Mouse (Mus musculus): ENCODE measurements around the gene Zfp598. TPM values are rescaled to one million over a fixed set of nuclear protein-coding genes. Genes with fewer than 3 reads are reported as not detected.

Gene Zfp598
- polyA plus RNA-seq, 1 experiment from 2014 or later, result 24.8 TPM

DNA sequence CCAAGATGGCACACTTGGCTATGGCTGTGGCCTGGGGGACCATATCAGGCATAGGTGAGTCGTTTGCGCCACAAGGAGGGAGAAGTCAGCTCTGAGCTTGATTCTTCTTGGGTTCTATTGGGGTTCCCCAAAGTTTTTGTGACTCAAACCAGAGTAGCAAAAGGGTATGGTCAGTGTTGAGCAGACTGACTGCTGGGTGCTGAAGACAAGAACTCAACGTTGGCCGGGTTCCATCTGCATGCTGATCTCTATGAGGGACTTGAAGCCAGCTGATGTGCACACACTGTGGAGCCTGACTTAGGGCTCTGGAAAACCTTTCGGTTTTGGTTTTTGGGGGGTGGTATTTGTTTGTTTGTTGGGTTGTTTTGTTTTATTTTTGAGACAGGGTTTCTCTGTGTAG lies 33.8 kb upstream of the Zfp598 start:
- DNase-seq (ENCODE audit: low spot score) (no peak), ATAC-seq (ENCODE audit: low FRiP score) (no peak)
- peaks cover 6% of the 10 kb centered on the region for H3K4me1 ChIP-seq (replicated peaks; ENCODE audit: control insufficient read depth, insufficient read depth, low read length)
- H3K9ac ChIP-seq (ENCODE audit: low read depth, low read length), result no peak overlapping the region
- H3K27me3 ChIP-seq (ENCODE audit: control insufficient read depth, insufficient read depth, low read length), result no peaks in the 10 kb centered on the region
- no peak overlapping the region for H3K27ac ChIP-seq (ENCODE audit: low read depth, low read length)
- H3K36me3 ChIP-seq (ENCODE audit: control insufficient read depth, insufficient read depth, low read length), result no peaks in the 10 kb centered on the region
- no peak overlapping the region for H3K4me3 ChIP-seq (ENCODE audit: low read depth, low read length)
- no peak overlapping the region for H3K4me2 ChIP-seq (replicated peaks; ENCODE audit: low read depth, low read length)
- H3K9me3 ChIP-seq (ENCODE audit: control insufficient read depth, low read length), result no peaks in the 10 kb centered on the region
- WGBS, result 94% methylated on average over 5 of the region's 5 CpGs

DNA sequence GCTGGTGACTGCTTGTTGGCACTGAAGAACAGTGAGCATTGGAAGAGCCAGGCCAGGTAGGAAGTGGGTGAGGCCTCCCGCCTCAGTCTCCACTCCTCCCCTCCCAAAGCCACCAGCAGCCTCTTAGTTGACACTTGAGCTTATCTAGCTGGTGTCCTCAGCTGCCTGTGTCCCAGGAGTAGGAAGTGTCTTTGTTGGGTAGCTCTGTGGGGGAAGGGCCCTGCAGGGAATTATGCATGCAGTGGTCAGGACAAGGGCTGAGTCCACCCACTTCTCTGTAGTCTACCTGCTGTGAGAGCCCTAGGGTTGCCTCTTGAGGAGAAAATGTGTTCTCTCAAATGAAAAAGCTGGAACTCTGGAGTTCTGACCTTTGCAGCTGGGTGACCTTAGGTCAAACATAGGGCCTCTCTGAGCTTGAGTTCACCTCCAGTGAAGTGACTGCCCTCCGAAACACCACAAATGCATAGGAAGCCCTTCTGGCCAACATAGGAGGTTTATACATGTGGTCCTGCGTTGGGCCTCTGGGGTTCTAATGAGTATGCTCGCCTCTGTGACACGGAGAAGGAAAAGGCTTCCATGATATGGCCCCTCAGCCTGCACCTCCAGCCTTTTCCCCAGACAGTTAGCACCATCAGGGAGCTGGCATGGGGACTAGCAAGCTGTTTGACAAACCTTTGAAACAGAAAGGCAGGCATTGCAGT lies 32.6 kb upstream of the Zfp598 start:
- DNase-seq (ENCODE audit: low spot score) (no peak), ATAC-seq (ENCODE audit: low FRiP score) (no peak)
- Histone ChIP-seq H3K27me3 (ENCODE audit: control insufficient read depth, insufficient read depth, low read length) (no peaks in the 10 kb centered on the region), H3K9ac (ENCODE audit: low read depth, low read length) (no peak overlapping the region), H3K27ac (ENCODE audit: low read depth, low read length) (no peak overlapping the region), H3K4me1 (replicated peaks; ENCODE audit: control insufficient read depth, insufficient read depth, low read length) (peaks cover 3% of the 10 kb centered on the region), H3K9me3 (ENCODE audit: control insufficient read depth, low read length) (no peaks in the 10 kb centered on the region), H3K36me3 (ENCODE audit: control insufficient read depth, insufficient read depth, low read length) (no peaks in the 10 kb centered on the region), H3K4me3 (ENCODE audit: low read depth, low read length) (no peak overlapping the region), H3K4me2 (replicated peaks; ENCODE audit: low read depth, low read length) (no peak overlapping the region)
- WGBS, result 73% methylated on average over 5 of the region's 5 CpGs

DNA sequence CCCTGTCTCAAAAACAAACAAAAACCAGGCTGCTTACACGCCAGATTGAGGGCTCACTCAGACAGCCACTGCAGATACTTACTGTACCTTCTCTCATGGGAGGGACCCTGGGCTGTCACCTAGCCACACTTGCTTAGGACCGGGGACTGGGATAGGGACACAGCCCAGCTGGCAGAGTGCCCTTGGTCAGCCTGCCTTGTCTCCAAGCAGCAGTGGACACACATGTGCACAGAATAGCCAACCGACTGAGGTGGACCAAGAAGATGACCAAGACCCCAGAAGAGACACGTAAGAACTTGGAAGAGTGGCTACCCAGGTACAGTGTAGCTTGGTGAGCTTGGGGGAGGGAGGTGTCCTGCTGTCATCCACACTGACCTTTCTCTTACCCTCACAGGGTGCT lies 31.3 kb upstream of the Zfp598 start:
- ATAC-seq (ENCODE audit: low FRiP score) (no peak), DNase-seq (ENCODE audit: low spot score) (no peak)
- Histone ChIP-seq H3K4me1 (replicated peaks; ENCODE audit: control insufficient read depth, insufficient read depth, low read length) (no peaks in the 10 kb centered on the region), H3K27ac (ENCODE audit: low read depth, low read length) (no peak overlapping the region), H3K27me3 (ENCODE audit: control insufficient read depth, insufficient read depth, low read length) (no peaks in the 10 kb centered on the region), H3K9me3 (ENCODE audit: control insufficient read depth, low read length) (no peaks in the 10 kb centered on the region), H3K9ac (ENCODE audit: low read depth, low read length) (no peak overlapping the region), H3K4me3 (ENCODE audit: low read depth, low read length) (no peak overlapping the region), H3K36me3 (ENCODE audit: control insufficient read depth, insufficient read depth, low read length) (no peaks in the 10 kb centered on the region), H3K4me2 (replicated peaks; ENCODE audit: low read depth, low read length) (no peak overlapping the region)
- WGBS, result 88% methylated on average over 4 of the region's 4 CpGs

DNA sequence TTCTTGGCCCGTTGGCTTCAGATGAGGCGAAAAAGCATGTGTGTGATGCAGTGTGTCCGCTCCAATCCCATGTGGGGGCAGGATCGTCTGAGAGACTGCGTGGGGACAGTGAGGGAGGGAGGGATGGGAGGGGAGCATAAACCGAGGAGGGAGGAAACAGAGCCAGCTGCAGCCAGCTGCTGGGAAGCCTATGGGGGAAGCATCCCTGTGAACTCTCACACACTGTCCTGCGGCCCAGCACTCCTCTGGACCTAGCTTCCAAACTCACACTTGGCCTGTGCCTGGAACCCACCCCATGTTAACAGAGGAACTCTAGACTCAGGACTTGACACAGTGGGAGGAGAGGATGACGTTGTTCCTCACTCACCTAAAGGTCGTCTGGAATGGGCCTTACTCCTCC lies 30.6 kb upstream of the Zfp598 start:
- Histone ChIP-seq H3K4me1 (replicated peaks; ENCODE audit: control insufficient read depth, insufficient read depth, low read length) (no peaks in the 10 kb centered on the region), H3K4me2 (replicated peaks; ENCODE audit: low read depth, low read length) (no peak overlapping the region), H3K4me3 (ENCODE audit: low read depth, low read length) (no peak overlapping the region), H3K27me3 (ENCODE audit: control insufficient read depth, insufficient read depth, low read length) (no peaks in the 10 kb centered on the region), H3K36me3 (ENCODE audit: control insufficient read depth, insufficient read depth, low read length) (no peaks in the 10 kb centered on the region), H3K9ac (ENCODE audit: low read depth, low read length) (no peak overlapping the region), H3K27ac (ENCODE audit: low read depth, low read length) (peak overlapping the region; percentile 8; the same call in 1 of the 2 replicates), H3K9me3 (ENCODE audit: control insufficient read depth, low read length) (no peaks in the 10 kb centered on the region)
- 73% methylated on average over 9 of the region's 9 CpGs for WGBS
- ATAC-seq (ENCODE audit: low FRiP score) (no peak), DNase-seq (ENCODE audit: low spot score) (no peak)

DNA sequence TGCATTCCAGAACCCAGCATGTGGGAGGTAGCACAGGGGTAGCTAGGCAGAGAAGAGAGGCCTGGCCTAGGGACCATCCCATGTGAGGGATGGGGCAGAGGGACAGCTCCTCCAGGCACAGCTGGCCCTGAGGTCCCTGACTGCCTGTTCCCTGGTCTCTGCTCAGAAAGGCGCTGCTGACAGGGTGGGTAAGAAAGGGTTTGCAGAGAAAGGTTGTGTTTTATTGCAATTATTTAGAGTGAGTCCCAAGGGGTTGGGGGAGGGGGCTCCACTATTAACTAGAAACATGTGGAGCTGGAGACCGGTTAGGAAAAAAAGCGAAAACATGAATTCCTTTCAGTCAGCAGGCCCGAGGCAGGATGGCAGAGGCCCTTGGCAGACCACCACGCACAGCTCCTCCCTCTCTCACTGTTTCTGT lies 29.9 kb upstream of the Zfp598 start:
- Histone ChIP-seq H3K4me2 (replicated peaks; ENCODE audit: low read depth, low read length) (no peak overlapping the region), H3K9ac (ENCODE audit: low read depth, low read length) (no peak overlapping the region), H3K27me3 (ENCODE audit: control insufficient read depth, insufficient read depth, low read length) (no peaks in the 10 kb centered on the region), H3K36me3 (ENCODE audit: control insufficient read depth, insufficient read depth, low read length) (no peaks in the 10 kb centered on the region), H3K27ac (ENCODE audit: low read depth, low read length) (0 out of 2 replicates have a peak overlapping the region, but pooled peaks have one; percentile 42), H3K4me1 (replicated peaks; ENCODE audit: control insufficient read depth, insufficient read depth, low read length) (no peaks in the 10 kb centered on the region), H3K9me3 (ENCODE audit: control insufficient read depth, low read length) (no peaks in the 10 kb centered on the region), H3K4me3 (ENCODE audit: low read depth, low read length) (no peak overlapping the region)
- DNase-seq (ENCODE audit: low spot score), result peak; percentile 45
- 67% methylated on average over 5 of the region's 5 CpGs for WGBS
- no peak for ATAC-seq (ENCODE audit: low FRiP score)

DNA sequence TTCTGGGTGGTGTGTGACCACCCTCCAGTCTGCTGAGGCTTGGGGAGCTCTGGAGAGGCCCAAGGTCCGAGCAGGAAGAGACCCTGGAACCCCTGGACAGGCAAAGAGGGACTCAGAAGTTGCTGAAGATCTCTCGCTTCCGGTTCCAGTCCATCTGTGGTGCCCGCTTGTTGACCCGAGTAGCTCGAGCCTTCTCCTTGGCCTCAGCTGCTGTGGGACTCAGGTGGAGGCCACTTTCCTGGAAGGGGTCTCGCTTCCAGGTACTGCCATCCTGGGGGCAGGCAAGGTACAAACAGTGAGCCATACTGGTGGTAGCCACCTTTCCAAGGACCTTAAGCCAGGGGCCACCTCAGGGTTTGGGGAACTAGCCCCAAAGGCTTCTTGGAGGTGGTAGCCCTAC lies 29.4 kb upstream of the Zfp598 start:
- ATAC-seq (ENCODE audit: low FRiP score) (no peak), DNase-seq (ENCODE audit: low spot score) (no peak)
- 0 out of 2 replicates have a peak overlapping the region, but pooled peaks have one; percentile 42 for H3K27ac ChIP-seq (ENCODE audit: low read depth, low read length)
- H3K4me2 ChIP-seq (replicated peaks; ENCODE audit: low read depth, low read length), result no peak overlapping the region
- H3K36me3 ChIP-seq (ENCODE audit: control insufficient read depth, insufficient read depth, low read length), result no peaks in the 10 kb centered on the region
- H3K4me1 ChIP-seq (replicated peaks; ENCODE audit: control insufficient read depth, insufficient read depth, low read length), result no peaks in the 10 kb centered on the region
- H3K4me3 ChIP-seq (ENCODE audit: low read depth, low read length), result no peak overlapping the region
- 91% methylated on average over 7 of the region's 7 CpGs for WGBS
- no peaks in the 10 kb centered on the region for H3K27me3 ChIP-seq (ENCODE audit: control insufficient read depth, insufficient read depth, low read length)
- no peaks in the 10 kb centered on the region for H3K9me3 ChIP-seq (ENCODE audit: control insufficient read depth, low read length)
- no peak overlapping the region for H3K9ac ChIP-seq (ENCODE audit: low read depth, low read length)

DNA sequence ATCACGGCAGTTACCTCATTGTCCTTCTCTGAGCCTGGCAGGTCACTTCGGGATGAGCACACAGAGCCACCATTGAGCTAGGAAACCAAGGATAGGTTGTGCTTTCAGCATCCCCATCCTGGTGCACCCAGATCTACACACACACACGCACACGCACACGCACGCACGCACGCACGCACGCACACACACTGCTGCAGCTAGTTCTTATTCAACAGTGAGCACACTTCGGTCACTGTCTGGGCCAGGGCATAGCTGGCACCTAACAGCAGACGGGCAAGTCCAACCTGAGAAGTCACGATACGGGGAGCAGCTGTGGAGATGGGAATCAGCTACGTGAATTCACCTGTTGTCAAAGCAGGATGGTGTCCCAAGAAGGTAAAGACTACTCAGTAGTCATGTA lies 28.9 kb upstream of the Zfp598 start:
- Histone ChIP-seq H3K4me2 (replicated peaks; ENCODE audit: low read depth, low read length) (no peak overlapping the region), H3K9me3 (ENCODE audit: control insufficient read depth, low read length) (no peaks in the 10 kb centered on the region), H3K4me3 (ENCODE audit: low read depth, low read length) (no peak overlapping the region), H3K4me1 (replicated peaks; ENCODE audit: control insufficient read depth, insufficient read depth, low read length) (no peaks in the 10 kb centered on the region), H3K27ac (ENCODE audit: low read depth, low read length) (no peak overlapping the region), H3K9ac (ENCODE audit: low read depth, low read length) (no peak overlapping the region), H3K36me3 (ENCODE audit: control insufficient read depth, insufficient read depth, low read length) (no peaks in the 10 kb centered on the region), H3K27me3 (ENCODE audit: control insufficient read depth, insufficient read depth, low read length) (no peaks in the 10 kb centered on the region)
- DNase-seq (ENCODE audit: low spot score) (no peak), ATAC-seq (ENCODE audit: low FRiP score) (no peak)
- WGBS, result 96% methylated on average over 15 of the region's 15 CpGs

DNA sequence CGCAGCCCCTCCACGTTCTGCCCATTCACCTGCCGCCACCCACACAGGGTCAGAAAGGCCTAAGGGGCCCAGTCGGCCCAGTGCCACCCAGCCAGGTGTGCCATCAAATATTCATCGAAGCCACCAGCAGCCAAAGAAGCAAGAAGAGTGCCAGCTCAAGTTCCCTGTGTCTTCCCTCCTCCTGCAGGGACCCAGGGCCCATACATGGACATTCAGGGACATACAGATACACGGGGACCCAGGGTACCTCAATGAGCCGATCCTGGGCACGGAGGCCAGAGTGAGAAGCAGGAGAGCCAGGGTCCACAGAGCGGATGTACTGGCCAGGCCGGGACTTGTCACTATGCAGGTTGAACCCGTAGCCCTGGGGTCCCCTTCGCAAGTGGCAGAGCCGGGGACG lies 27.5 kb upstream of the Zfp598 start:
- H3K9me3 ChIP-seq (ENCODE audit: control insufficient read depth, low read length), result no peaks in the 10 kb centered on the region
- H3K36me3 ChIP-seq (ENCODE audit: control insufficient read depth, insufficient read depth, low read length), result no peaks in the 10 kb centered on the region
- H3K4me1 ChIP-seq (replicated peaks; ENCODE audit: control insufficient read depth, insufficient read depth, low read length), result no peaks in the 10 kb centered on the region
- no peaks in the 10 kb centered on the region for H3K27me3 ChIP-seq (ENCODE audit: control insufficient read depth, insufficient read depth, low read length)
- no peak for ATAC-seq (ENCODE audit: low FRiP score)
- no peak overlapping the region for H3K9ac ChIP-seq (ENCODE audit: low read depth, low read length)
- H3K27ac ChIP-seq (ENCODE audit: low read depth, low read length), result no peak overlapping the region
- no peak for DNase-seq (ENCODE audit: low spot score)
- H3K4me2 ChIP-seq (replicated peaks; ENCODE audit: low read depth, low read length), result no peak overlapping the region
- 93% methylated on average over 14 of the region's 14 CpGs for WGBS
- no peak overlapping the region for H3K4me3 ChIP-seq (ENCODE audit: low read depth, low read length)

DNA sequence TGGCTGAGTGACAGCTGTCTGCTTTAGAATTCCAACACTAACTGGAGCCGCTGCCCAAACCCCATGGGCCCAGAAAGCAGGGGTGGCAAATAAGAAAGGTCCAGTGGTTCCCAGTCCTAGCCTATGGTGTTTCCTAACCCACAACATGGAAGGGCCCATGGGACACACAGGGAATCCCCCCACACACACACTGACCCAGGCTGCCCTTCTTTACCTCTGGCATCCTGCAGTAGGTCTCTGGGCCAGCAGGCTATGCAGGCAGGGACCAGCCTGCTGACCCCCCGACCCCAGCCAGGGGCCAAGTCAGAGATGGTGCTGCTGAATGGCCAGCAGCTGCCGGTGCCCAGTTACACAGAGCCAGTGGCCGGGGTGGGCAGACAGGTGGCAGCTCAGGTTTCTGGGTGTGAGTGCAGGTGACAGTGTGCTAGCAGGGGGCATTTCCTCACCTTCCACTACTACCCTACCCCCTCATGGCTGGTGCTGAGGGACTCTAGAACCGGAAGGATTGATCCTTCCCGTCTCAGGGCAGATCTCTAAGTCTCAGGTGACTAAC lies 26.6 kb upstream of the Zfp598 start:
- Histone ChIP-seq H3K9me3 (ENCODE audit: control insufficient read depth, low read length) (no peaks in the 10 kb centered on the region), H3K36me3 (ENCODE audit: control insufficient read depth, insufficient read depth, low read length) (no peaks in the 10 kb centered on the region), H3K4me2 (replicated peaks; ENCODE audit: low read depth, low read length) (no peak overlapping the region), H3K27me3 (ENCODE audit: control insufficient read depth, insufficient read depth, low read length) (no peaks in the 10 kb centered on the region), H3K9ac (ENCODE audit: low read depth, low read length) (no peak overlapping the region), H3K27ac (ENCODE audit: low read depth, low read length) (no peak overlapping the region), H3K4me1 (replicated peaks; ENCODE audit: control insufficient read depth, insufficient read depth, low read length) (no peaks in the 10 kb centered on the region), H3K4me3 (ENCODE audit: low read depth, low read length) (no peak overlapping the region)
- ATAC-seq (ENCODE audit: low FRiP score), result no peak
- 65% methylated on average over 6 of the region's 6 CpGs for WGBS
- no peak for DNase-seq (ENCODE audit: low spot score)

All from hindbrain, embryonic 11.5 days (tissue).